In the genomic region with DNA sequence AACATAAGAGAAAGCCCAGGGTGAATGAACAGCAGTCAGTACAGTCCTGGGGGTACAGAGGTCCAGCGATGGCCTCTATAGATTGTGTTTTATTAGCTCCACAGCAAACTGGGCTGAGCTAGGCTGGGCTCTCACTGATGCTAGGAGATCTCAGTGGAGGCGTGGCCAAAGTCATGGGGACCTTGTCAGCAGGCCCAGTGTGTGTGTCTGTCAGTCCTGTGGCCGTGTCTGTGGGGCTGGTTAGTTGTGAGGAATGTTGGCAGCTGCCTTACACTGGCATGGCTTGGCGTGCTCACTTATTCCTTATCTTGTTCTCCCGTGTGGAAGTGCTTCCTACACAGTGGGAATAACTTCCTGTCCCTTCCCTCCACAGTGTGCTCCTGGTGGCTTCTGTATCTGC, we compare ENCODE assay signal across 12 mouse cellular contexts. TPM values are rescaled to one million over a fixed set of nuclear protein-coding genes. Genes with fewer than 3 reads are reported as not detected.
DNase-seq lines count a peak whose midpoint lies in the region; ATAC-seq and TF ChIP-seq lines count a peak whose summit lies in the region.
"Had no signal": no experiment of that assay in that cellular context is flagged by ENCODE, and none has a peak within 500 bp of the region (broad histone marks: within the 10 kb centered on the region; RNA-seq: fewer than 3 reads in every experiment).

No protein-coding gene starts in this region.

- no peak for DNase-seq in embryonic facial prominence, embryonic 10.5 days (ENCODE audit: low spot score)
- no peak for DNase-seq in lung, embryonic 14.5 days
- no peak for DNase-seq in lung, postnatal 14 days
- DNase-seq in heart, postnatal 4 days = peak; percentile 46
- DNase-seq in ovary, postnatal 36 days (ENCODE audit: low spot score) = no peak
- DNase-seq in layer of hippocampus, postnatal 14 days (ENCODE audit: low spot score in 2 of 2) = no peak
- DNase-seq: B cell, adult 2 months; kidney, postnatal 36 days; right cerebral cortex, postnatal 14 days had no signal

- no peak overlapping the region for H3K27ac ChIP-seq in embryonic facial prominence, embryonic 13.5 days
- no peak overlapping the region for H3K27ac ChIP-seq in embryonic facial prominence, embryonic 10.5 days (replicated peaks)
- H3K27ac ChIP-seq in lung, embryonic 14.5 days (ENCODE audit: low read depth) = no peak overlapping the region
- H3K27ac ChIP-seq in neural tube, embryonic 12.5 days = no peak overlapping the region
- H3K27ac ChIP-seq: limb, embryonic 12.5 days had no signal

- no peak for ATAC-seq in embryonic facial prominence, embryonic 13.5 days (ENCODE audit: insufficient number of reproducible peaks, insufficient read depth, low FRiP score, low TSS enrichment, low read depth)
- no peak for ATAC-seq in lung, embryonic 14.5 days (ENCODE audit: insufficient read depth)
- no peak for ATAC-seq in neural tube, embryonic 12.5 days (ENCODE audit: low FRiP score, low read depth)

- H3K4me1 ChIP-seq in embryonic facial prominence, embryonic 13.5 days = peaks cover 23% of the 10 kb centered on the region
- H3K4me1 ChIP-seq in embryonic facial prominence, embryonic 10.5 days = peaks cover 18% of the 10 kb centered on the region
- H3K4me1 ChIP-seq in lung, embryonic 14.5 days (ENCODE audit: insufficient read depth) = peaks cover 10% of the 10 kb centered on the region
- H3K4me1 ChIP-seq in neural tube, embryonic 12.5 days = peaks cover 29% of the 10 kb centered on the region

- H3K9ac ChIP-seq in embryonic facial prominence, embryonic 13.5 days = peak overlapping the region; percentile 46
- H3K9ac ChIP-seq in lung, embryonic 14.5 days = peak overlapping the region; percentile 20; the same call in 1 of the 2 replicates
- H3K9ac ChIP-seq in neural tube, embryonic 12.5 days = no peak overlapping the region
- H3K9ac ChIP-seq: limb, embryonic 12.5 days had no signal

- TF ChIP-seq CTCF in lung, embryonic 14.5 days (IDR thresholded peaks at IDR 0.05; ENCODE audit: low read depth) = no peak

- 90% methylated on average over 5 of the region's 5 CpGs for WGBS in embryonic facial prominence, embryonic 13.5 days
- 91% methylated on average over 5 of the region's 5 CpGs for WGBS in embryonic facial prominence, embryonic 10.5 days
- 67% methylated on average over 5 of the region's 5 CpGs for WGBS in lung, embryonic 14.5 days
- WGBS in neural tube, embryonic 12.5 days = 81% methylated on average over 5 of the region's 5 CpGs

- H3K4me3 ChIP-seq in embryonic facial prominence, embryonic 13.5 days = no peak overlapping the region
- H3K4me3 ChIP-seq in embryonic facial prominence, embryonic 10.5 days = no peak overlapping the region
- no peak overlapping the region for H3K4me3 ChIP-seq in lung, embryonic 14.5 days (ENCODE audit: low read depth, low read length)
- no peak overlapping the region for H3K4me3 ChIP-seq in neural tube, embryonic 12.5 days
- H3K4me3 ChIP-seq: limb, embryonic 12.5 days had no signal

- H3K36me3 ChIP-seq in embryonic facial prominence, embryonic 13.5 days = peaks cover 51% of the 10 kb centered on the region
- H3K36me3 ChIP-seq in embryonic facial prominence, embryonic 10.5 days (replicated peaks) = peaks cover 54% of the 10 kb centered on the region
- peaks cover 34% of the 10 kb centered on the region for H3K36me3 ChIP-seq in lung, embryonic 14.5 days (ENCODE audit: insufficient read depth)
- peaks cover 49% of the 10 kb centered on the region for H3K36me3 ChIP-seq in neural tube, embryonic 12.5 days

- H3K9me3 ChIP-seq in embryonic facial prominence, embryonic 13.5 days = no peaks in the 10 kb centered on the region
- H3K9me3 ChIP-seq in embryonic facial prominence, embryonic 10.5 days = no peaks in the 10 kb centered on the region
- H3K9me3 ChIP-seq in lung, embryonic 14.5 days (ENCODE audit: low read depth, low read length) = no peaks in the 10 kb centered on the region
- H3K9me3 ChIP-seq in neural tube, embryonic 12.5 days = no peaks in the 10 kb centered on the region
- H3K9me3 ChIP-seq: limb, embryonic 12.5 days had no signal

- H3K27me3 ChIP-seq in embryonic facial prominence, embryonic 13.5 days = peaks cover 12% of the 10 kb centered on the region
- peaks cover 17% of the 10 kb centered on the region for H3K27me3 ChIP-seq in embryonic facial prominence, embryonic 10.5 days (replicated peaks; ENCODE audit: low read depth, poor library complexity, severe bottlenecking)
- H3K27me3 ChIP-seq in lung, embryonic 14.5 days (ENCODE audit: insufficient read depth, low read length) = peaks cover 3% of the 10 kb centered on the region
- H3K27me3 ChIP-seq in neural tube, embryonic 12.5 days (replicated peaks) = 0 out of 2 replicates have a peak, but pooled peaks cover 4% of the 10 kb centered on the region

- no peak overlapping the region for H3K4me2 ChIP-seq in embryonic facial prominence, embryonic 13.5 days
- H3K4me2 ChIP-seq in lung, embryonic 14.5 days = no peak overlapping the region
- 0 out of 2 replicates have a peak overlapping the region, but pooled peaks have one; percentile 14 for H3K4me2 ChIP-seq in neural tube, embryonic 12.5 days (replicated peaks)
- H3K4me2 ChIP-seq: limb, embryonic 12.5 days had no signal

RNA-seq across cellular contexts. Expression of a gene that starts 2.2 kb away (rescaled TPM):
- polyA plus RNA-seq in embryonic facial prominence, embryonic 13.5 days (2015; fragmentation: Nextera tagmentation; extraction: Ambion mirVana) = 187 and 199 TPM in 2 replicates
- polyA plus RNA-seq in embryonic facial prominence, embryonic 10.5 days (2016; fragmentation: Nextera tagmentation; extraction: Ambion mirVana) = 187 and 197 TPM in 2 replicates
- 158 and 160 TPM in 2 replicates for polyA plus RNA-seq in lung, embryonic 14.5 days (2014; fragmentation: Nextera tagmentation; extraction: Ambion mirVana)
- 100 to 1,000 TPM; 151 to 159 TPM for total RNA-seq in heart, postnatal 4 days (2021)
- 273 and 277 TPM in 2 replicates for polyA plus RNA-seq in neural tube, embryonic 12.5 days (2016; fragmentation: Nextera tagmentation; extraction: Ambion mirVana)
- total RNA-seq in layer of hippocampus, postnatal 14 days (2021) = 100 to 1,000 TPM; 298 to 304 TPM

RNA-seq across cellular contexts. Expression of a gene that starts 5.3 kb away (rescaled TPM):
- polyA plus RNA-seq in embryonic facial prominence, embryonic 13.5 days (2015; fragmentation: Nextera tagmentation; extraction: Ambion mirVana) = 6.7 and 8.1 TPM in 2 replicates
- polyA plus RNA-seq in embryonic facial prominence, embryonic 10.5 days (2016; fragmentation: Nextera tagmentation; extraction: Ambion mirVana) = 11.6 and 11.9 TPM in 2 replicates
- polyA plus RNA-seq in lung, embryonic 14.5 days (2014; fragmentation: Nextera tagmentation; extraction: Ambion mirVana) = 0.64 and 1.0 TPM in 2 replicates
- 1 to 10 TPM in 1 of 2 experiments, under 1 TPM in 1; 0.70 to 1.2 TPM for total RNA-seq in heart, postnatal 4 days (2021)
- polyA plus RNA-seq in neural tube, embryonic 12.5 days (2016; fragmentation: Nextera tagmentation; extraction: Ambion mirVana) = 72.7 and 81.6 TPM in 2 replicates
- total RNA-seq in layer of hippocampus, postnatal 14 days (2021) = 100 to 1,000 TPM; 413 to 455 TPM

RNA-seq across cellular contexts. Expression of a gene that starts 20.4 kb away (rescaled TPM):
- polyA plus RNA-seq in embryonic facial prominence, embryonic 13.5 days (2015; fragmentation: Nextera tagmentation; extraction: Ambion mirVana) = 14.9 and 19.2 TPM in 2 replicates
- 11.1 and 12.2 TPM in 2 replicates for polyA plus RNA-seq in embryonic facial prominence, embryonic 10.5 days (2016; fragmentation: Nextera tagmentation; extraction: Ambion mirVana)
- polyA plus RNA-seq in lung, embryonic 14.5 days (2014; fragmentation: Nextera tagmentation; extraction: Ambion mirVana) = 19.1 and 19.4 TPM in 2 replicates
- total RNA-seq in heart, postnatal 4 days (2021) = 10 to 100 TPM; 41.7 to 43.2 TPM
- 18.4 and 20.5 TPM in 2 replicates for polyA plus RNA-seq in neural tube, embryonic 12.5 days (2016; fragmentation: Nextera tagmentation; extraction: Ambion mirVana)
- 10 to 100 TPM; 46.0 to 53.3 TPM for total RNA-seq in layer of hippocampus, postnatal 14 days (2021)

RNA-seq across cellular contexts. Expression of a gene that starts 43.2 kb away (rescaled TPM):
- 113 and 128 TPM in 2 replicates for polyA plus RNA-seq in embryonic facial prominence, embryonic 13.5 days (2015; fragmentation: Nextera tagmentation; extraction: Ambion mirVana)
- polyA plus RNA-seq in embryonic facial prominence, embryonic 10.5 days (2016; fragmentation: Nextera tagmentation; extraction: Ambion mirVana) = 160 and 175 TPM in 2 replicates
- 128 and 132 TPM in 2 replicates for polyA plus RNA-seq in lung, embryonic 14.5 days (2014; fragmentation: Nextera tagmentation; extraction: Ambion mirVana)
- total RNA-seq in heart, postnatal 4 days (2021) = 10 to 100 TPM; 49.6 to 50.1 TPM
- 145 and 146 TPM in 2 replicates for polyA plus RNA-seq in neural tube, embryonic 12.5 days (2016; fragmentation: Nextera tagmentation; extraction: Ambion mirVana)
- 10 to 100 TPM; 56.3 to 59.4 TPM for total RNA-seq in layer of hippocampus, postnatal 14 days (2021)

RNA-seq across cellular contexts. Expression of a gene that starts 53.4 kb away (rescaled TPM):
- polyA plus RNA-seq in embryonic facial prominence, embryonic 13.5 days (2015; fragmentation: Nextera tagmentation; extraction: Ambion mirVana) = 3.1 and 3.4 TPM in 2 replicates
- 2.0 and 2.1 TPM in 2 replicates for polyA plus RNA-seq in embryonic facial prominence, embryonic 10.5 days (2016; fragmentation: Nextera tagmentation; extraction: Ambion mirVana)
- 3.2 and 4.2 TPM in 2 replicates for polyA plus RNA-seq in lung, embryonic 14.5 days (2014; fragmentation: Nextera tagmentation; extraction: Ambion mirVana)
- total RNA-seq in heart, postnatal 4 days (2021) = 1 to 10 TPM; 2.0 to 2.9 TPM
- polyA plus RNA-seq in neural tube, embryonic 12.5 days (2016; fragmentation: Nextera tagmentation; extraction: Ambion mirVana) = 1.7 and 2.0 TPM in 2 replicates
- 1 to 10 TPM in 1 of 2 experiments, under 1 TPM in 1; 0.99 to 1.1 TPM for total RNA-seq in layer of hippocampus, postnatal 14 days (2021)
